Mouse (Mus musculus) WW6 (cell line): ENCODE data around the gene Robo1.

Source experiments
- DNase-seq: peaks from one replicate; pipeline ENCODE4 v3.0.0-alpha.2; 2013; ENCODE audit warnings: low read depth, low spot score

Robo1 gene

DNA sequence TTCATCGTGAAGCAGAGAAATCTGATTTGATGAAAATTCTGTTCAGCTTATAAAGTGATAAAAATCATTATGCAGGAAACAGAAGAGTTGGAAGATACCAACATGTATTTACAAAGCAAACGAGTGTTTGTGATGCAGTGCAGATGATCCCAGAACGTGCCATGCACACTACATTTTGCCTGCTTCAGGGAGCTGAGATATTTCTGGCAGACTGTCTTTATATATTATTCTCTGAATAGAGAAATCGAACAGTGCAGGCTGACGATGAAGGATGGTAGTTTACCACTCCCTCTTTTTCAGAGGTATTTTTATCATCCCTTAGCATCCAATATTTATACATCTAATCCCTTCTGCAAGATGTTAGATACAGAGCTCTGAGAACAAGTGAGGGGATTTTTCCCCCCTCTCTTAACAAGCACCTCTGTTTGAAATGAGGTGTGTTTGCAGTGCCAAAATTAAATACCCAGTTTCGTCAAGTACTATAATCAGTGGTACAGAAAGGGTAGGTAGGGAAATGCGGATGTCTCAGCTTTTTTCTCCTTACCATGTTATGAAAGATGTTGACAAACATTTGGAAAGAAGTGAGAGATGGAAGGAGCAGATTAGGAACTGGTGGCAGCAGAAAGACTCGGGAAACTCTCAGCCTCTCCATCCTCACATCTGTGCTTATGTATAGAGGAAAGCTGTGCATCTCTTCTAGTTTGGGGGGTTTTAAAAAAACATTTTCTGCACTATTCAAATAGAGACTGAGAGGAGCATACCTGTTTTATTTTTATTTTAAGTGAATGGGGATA, at the start of gene Robo1:
Gene Robo1, plus strand, starts transcription at position 770 of the 794 bp plus-strand sequence.
- no peak for DNase-seq

- no peak for DNase-seq
Observed at GRCm38 (mm10) chr16:72267839-72268238, 40.3 kb upstream of the Robo1 start.

DNA sequence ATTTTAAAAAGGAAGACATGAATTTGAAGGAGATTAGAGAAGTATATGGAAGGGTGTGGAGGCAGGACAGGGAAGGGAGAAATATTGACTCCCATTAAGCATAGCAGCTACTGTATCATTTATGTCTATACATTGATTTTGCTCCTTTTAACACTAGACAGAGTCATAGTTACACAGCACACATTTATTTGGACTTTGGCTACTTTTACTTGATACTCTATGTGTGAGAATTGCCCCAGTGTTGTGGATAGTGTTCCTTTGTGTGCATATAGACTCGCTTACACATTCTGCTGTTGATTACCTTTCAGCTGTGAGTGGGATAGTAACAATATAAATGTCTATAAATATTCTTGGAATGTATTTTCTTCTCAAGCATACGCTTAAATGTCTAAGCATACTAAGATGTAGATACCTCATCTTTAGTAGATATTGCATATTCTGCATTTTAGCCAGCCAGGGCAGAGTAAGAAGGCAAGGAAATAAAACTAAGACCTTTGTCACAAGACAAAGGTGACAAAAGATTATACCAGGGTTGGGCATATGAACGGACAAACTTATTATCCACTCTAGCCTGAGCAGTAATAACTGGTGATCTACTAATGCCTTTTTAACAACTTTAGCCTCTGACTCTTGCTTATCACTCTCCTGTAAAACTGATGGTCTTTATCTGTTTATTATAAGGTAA, 31.6 kb upstream of the Robo1 start:
- no peak for DNase-seq

DNA sequence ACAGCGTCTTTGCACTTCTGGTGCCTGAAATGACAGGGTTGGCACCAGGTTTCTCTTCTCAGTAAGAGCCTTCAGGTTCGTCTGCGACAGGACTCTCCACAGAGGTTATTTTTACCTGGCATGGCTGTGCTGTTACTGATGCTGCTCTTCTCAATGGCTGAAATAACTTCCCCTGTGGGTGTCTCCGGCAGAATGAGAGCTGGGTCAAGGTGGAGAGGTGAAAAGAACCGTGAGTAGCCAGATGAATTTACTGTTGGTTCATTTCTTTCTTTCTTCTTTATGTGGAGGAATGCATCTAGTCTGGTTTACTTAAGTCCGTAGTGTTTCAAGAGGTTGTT, 194 bp downstream of the Robo1 start:
- no peak for DNase-seq

- DNase-seq: no peak
Observed at GRCm38 (mm10) chr16:72327321-72327720, 19.2 kb downstream of the Robo1 start.

DNA sequence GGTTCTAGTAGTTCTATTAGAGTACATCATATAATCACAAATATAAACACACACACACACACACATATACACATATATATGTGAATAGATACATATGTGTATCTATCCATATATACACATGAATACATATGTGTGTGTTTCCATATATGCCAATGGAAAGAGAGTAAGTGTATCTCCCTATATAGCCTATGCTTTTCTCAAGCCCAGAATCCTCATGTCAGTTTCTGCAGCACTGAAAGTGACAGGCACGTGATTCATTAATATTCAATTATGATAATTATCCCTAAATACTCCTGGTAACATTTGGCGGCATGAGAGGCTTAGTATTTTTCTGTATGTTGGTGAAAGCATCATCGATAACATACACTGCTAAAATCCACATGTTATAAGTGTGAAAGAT, 20.5 kb downstream of the Robo1 start:
- DNase-seq: no peak

- DNase-seq: no peak
Observed at GRCm38 (mm10) chr16:72337757-72338156, 29.7 kb downstream of the Robo1 start.

DNA sequence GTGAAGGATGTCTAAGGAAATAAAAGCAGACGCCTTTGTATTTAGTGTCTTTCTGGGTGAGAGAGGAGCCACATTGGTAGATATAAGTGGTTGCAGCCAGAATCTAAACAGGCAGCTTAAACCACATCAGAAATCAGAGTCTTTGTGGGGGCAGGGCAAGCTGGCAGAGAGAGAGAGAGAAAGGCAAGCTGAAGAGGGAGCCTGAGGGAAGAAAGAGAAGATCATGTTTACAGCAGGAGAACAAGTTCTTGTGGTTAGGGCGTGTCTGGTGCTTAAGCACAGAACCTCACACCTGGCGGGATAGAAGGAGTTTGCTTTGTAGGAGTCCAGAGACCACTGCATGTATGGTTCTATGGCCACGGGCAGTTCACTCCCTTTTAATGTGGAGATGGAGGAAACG, 42.3 kb downstream of the Robo1 start:
- no peak for DNase-seq

- no peak for DNase-seq
Observed at GRCm38 (mm10) chr16:72356515-72357357, 48.6 kb downstream of the Robo1 start.

- DNase-seq: no peak
Observed at GRCm38 (mm10) chr16:72376896-72377295, 68.8 kb downstream of the Robo1 start.

DNA sequence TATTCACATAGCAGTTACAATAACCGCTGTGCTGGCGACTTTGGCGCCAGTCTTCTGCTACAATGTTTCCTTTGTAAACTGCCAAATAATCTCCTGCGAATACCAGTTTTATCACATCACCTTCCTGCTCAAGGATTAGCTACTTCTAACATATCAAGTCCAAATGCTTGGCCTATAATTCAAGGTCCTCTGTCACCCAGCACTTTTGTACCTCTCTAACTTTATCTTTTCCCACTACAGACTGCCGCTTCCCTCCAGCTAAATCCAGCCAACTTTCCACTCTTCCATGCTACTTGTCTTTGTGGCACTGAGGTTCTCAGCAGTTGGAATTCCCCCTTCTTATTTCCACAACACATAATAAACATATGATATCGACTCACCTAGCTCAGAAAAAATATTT, 73.7 kb downstream of the Robo1 start:
- DNase-seq: no peak

GRCm38 (mm10) chr16:72383566-72383965, 75.5 kb downstream of the Robo1 start:
- DNase-seq: no peak

GRCm38 (mm10) chr16:72393512-72393911, 85.4 kb downstream of the Robo1 start:
- DNase-seq: no peak

- DNase-seq: no peak
Observed at GRCm38 (mm10) chr16:72398811-72399210, 90.7 kb downstream of the Robo1 start.

DNA sequence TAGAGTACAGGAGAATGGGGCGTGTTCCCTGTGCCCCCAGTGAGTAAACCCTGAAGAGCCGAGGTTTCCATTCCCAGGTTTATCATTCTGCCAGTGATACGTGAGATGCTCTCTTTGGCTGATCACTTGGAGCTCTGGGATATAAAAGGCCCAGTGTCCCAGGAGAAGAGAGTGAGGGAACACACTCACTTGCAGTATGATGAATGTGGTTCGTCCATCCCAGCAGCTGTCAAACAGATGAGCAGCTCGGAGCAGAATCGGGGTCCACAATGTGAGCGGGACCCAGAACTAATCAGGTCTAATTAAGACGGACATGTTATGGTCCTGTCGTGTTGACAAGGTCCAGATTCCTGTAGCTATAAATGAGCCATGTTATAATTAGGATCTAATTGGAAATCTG, 94.3 kb downstream of the Robo1 start:
- no peak for DNase-seq

DNA sequence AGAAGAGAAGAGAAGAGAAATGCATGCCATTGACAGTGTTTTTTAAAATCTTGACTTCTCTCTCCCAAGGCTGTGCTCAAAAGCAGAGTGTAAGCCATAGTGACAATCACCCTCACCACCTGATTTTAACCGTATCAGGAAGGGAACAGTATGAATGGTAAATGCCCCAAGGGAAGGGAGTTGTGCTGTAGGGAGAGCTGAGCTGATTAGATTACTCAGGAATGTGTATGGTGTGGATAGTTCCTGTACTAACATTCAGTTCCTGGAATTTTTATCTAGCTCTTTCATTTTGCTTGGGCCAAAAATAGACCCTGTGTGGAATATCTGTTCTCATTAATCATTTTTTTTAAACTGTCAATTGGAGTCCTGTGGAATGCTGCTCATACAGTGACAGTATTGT, 101.7 kb downstream of the Robo1 start:
- no peak for DNase-seq

DNA sequence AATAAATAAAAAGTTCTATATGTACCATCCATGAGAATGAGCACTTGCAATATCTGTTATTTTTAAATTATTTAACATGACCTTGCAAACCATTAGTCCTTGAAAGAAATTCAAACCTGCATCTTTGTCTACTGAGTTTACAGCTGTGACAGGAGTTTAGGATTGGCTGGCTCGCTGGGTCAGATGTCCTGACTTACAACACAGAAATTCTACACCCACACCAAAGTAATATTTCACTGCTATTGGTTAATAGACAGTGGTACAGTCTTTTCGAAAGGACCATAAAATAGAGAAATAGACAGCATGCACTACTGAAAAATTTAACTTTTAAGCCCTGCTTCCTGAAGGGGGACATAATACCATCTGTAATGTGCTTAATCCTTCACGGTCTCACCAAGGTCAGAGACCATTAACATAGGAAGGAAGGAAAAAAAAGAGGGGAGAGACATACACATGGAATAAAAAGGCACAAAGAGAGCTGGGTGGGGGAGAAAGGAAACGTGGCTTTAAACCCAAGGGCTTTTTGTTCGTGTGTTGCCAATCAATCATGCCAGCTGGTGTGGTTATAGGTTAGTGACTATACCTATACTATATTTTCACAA, 103.7 kb downstream of the Robo1 start:
- no peak for DNase-seq

- no peak for DNase-seq
Observed at GRCm38 (mm10) chr16:72412879-72413278, 104.8 kb downstream of the Robo1 start.

DNA sequence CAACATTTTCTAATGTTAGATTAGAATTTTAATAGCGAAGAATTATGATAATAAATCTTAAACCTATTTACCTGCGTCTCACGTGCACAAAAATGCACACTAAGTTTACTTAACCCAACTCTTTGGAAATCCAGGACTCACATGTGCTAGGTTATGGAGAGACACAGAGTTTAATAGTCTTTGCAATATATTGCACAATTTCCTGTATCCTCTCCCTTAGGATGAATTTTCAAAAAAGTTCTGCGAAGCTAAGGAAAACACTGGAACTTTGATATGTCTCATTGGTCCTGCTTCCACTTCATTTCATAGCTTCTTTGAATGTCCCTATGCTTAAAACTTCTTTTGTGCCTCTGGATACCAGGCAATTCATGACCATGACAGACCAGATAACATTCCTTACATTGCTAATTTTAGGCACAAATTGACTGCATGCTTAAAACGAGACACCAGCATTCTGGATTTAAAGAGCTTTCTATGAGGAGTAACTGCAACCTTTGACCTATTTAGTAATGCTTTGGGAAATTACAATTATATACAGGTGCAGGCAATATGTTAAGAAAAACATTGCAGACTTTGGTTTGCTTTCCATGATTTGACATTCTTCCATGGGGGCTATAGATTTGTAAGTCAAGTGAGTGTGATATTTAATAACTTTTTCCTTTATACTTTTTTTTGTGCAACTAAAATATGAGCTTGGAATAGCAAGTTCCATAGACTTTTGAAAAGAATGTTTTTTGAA, 111.4 kb downstream of the Robo1 start:
- no peak for DNase-seq

- DNase-seq: no peak
Observed at GRCm38 (mm10) chr16:72422426-72422825, 114.3 kb downstream of the Robo1 start.

- no peak for DNase-seq
Observed at GRCm38 (mm10) chr16:72434396-72434795, 126.3 kb downstream of the Robo1 start.
